Mouse (Mus musculus) brown adipose tissue, adult 24 weeks (tissue): Measurements from ENCODE around the gene Gjc3. TPM values are rescaled to one million over a fixed set of nuclear protein-coding genes. Genes with fewer than 3 reads are reported as not detected.
"Not testable (repeated sequence)": the region's sequence is repeated elsewhere in the genome, so short reads cannot be mapped to it uniquely, and the experiment has no call there.

ENCODE experiments used
- H3K27ac ChIP-seq: fragments of 200-500 bp; replicated peaks from 2 replicates; pipeline ENCODE4 v1.5.1; 2012; ENCODE audit warnings: low read depth, mild to moderate bottlenecking, low read length
- H3K4me1 ChIP-seq: fragments of 200-500 bp; 2 replicates; pipeline ENCODE4 v1.6.1; 2012; ENCODE audit warnings: low read length, mixed read lengths; ENCODE audit not compliant: control insufficient read depth, insufficient read depth, insufficient read length
- H3K4me3 ChIP-seq: fragments of 200-500 bp; 2 replicates; pipeline ENCODE4 v1.5.1; 2012; ENCODE audit warnings: low read depth, mild to moderate bottlenecking, low read length, moderate library complexity; ENCODE audit not compliant: insufficient read depth
- polyA plus RNA-seq: library from polyadenylated mRNA; stranded (reverse); fragments of >200 nt; gene quantifications from 2 replicates; pipeline ENCODE4 v1.2.4, GENCODE M21; 2012; ENCODE audit not compliant: missing spikeins, insufficient read depth, insufficient read length

The Gjc3 gene
- polyA plus RNA-seq, 1 experiment = 0.24 TPM

GRCm38 (mm10) chr5:137937238-137937637, 25.7 kb downstream of the Gjc3 start:
- Histone ChIP-seq H3K4me1 (no peaks in the 10 kb centered on the region), H3K4me3 (no peak overlapping the region)

GRCm38 (mm10) chr5:137936486-137936885, 26.4 kb downstream of the Gjc3 start:
- Histone ChIP-seq H3K4me3 (no peak overlapping the region), H3K27ac (no peak overlapping the region), H3K4me1 (no peaks in the 10 kb centered on the region)

More at GRCm38 (mm10) chr5:137937238-137937637, 25.7 kb downstream of the Gjc3 start:
- no peak overlapping the region for H3K27ac ChIP-seq

- not testable (repeated sequence) for H3K4me1 ChIP-seq, H3K4me3 ChIP-seq
Observed at GRCm38 (mm10) chr5:137933934-137934333, 29.0 kb downstream of the Gjc3 start.

GRCm38 (mm10) chr5:137928439-137928838, 34.5 kb downstream of the Gjc3 start:
- Histone ChIP-seq H3K4me1 (no peaks in the 10 kb centered on the region), H3K27ac (no peak overlapping the region), H3K4me3 (no peak overlapping the region)

More at GRCm38 (mm10) chr5:137933934-137934333, 29.0 kb downstream of the Gjc3 start:
- not testable (repeated sequence) for H3K27ac ChIP-seq

GRCm38 (mm10) chr5:137922171-137922570, 40.7 kb downstream of the Gjc3 start:
- Histone ChIP-seq H3K4me1 (no peaks in the 10 kb centered on the region), H3K4me3 (no peak overlapping the region), H3K27ac (no peak overlapping the region)

- no peak within 1 kb of the TSS for H3K27ac ChIP-seq
- H3K4me3 ChIP-seq = no peak within 1 kb of the TSS
- H3K4me1 ChIP-seq = no peaks in the 10 kb centered on the region
Observed at GRCm38 (mm10) chr5:137921532-137921931, 41.4 kb downstream of the Gjc3 start, which contains the start of gene Cyp3a13. Cyp3a13 (minus strand) TSS chr5:137921619.

- H3K27ac ChIP-seq = no peak overlapping the region
- H3K4me1 ChIP-seq = no peaks in the 10 kb centered on the region
- H3K4me3 ChIP-seq = no peak overlapping the region
Observed at GRCm38 (mm10) chr5:137915550-137915949, 47.3 kb downstream of the Gjc3 start.

- Histone ChIP-seq H3K27ac (no peak overlapping the region), H3K4me1 (no peaks in the 10 kb centered on the region), H3K4me3 (no peak overlapping the region)
Observed at GRCm38 (mm10) chr5:137914508-137914907, 48.4 kb downstream of the Gjc3 start.

- no peak overlapping the region for H3K27ac ChIP-seq
- H3K4me3 ChIP-seq = no peak overlapping the region
- H3K4me1 ChIP-seq = no peaks in the 10 kb centered on the region
Observed at GRCm38 (mm10) chr5:137909564-137910262, 53.2 kb downstream of the Gjc3 start.

Other genes with a start within 250 kb of the Gjc3 start
- gene Nyap1, start 221.5 kb downstream of the Gjc3 start, polyA plus RNA-seq = not detected in 2 replicates
- gene Tsc22d4, start 217.4 kb downstream of the Gjc3 start, polyA plus RNA-seq = 21.4 and 24.0 TPM in 2 replicates
- gene Ppp1r35, start 184.2 kb downstream of the Gjc3 start, polyA plus RNA-seq = 15.1 and 15.4 TPM in 2 replicates
- 14.3 and 21.2 TPM in 2 replicates for gene Mepce, start 175.4 kb downstream of the Gjc3 start, polyA plus RNA-seq
- gene Zcwpw1, start 175.3 kb downstream of the Gjc3 start, polyA plus RNA-seq = 2.9 and 4.9 TPM in 2 replicates
- 1.3 TPM in 1 of 2 replicates, not detected in the other for gene Pilra, start 126.8 kb downstream of the Gjc3 start, polyA plus RNA-seq
- 1.0 and 1.4 TPM in 2 replicates for gene Pilrb1, start 105.0 kb downstream of the Gjc3 start, polyA plus RNA-seq
- 2.5 and 5.5 TPM in 2 replicates for gene Pilrb2, start 91.3 kb downstream of the Gjc3 start, polyA plus RNA-seq
- gene Cyp3a13, start 41.5 kb downstream of the Gjc3 start, polyA plus RNA-seq = not detected in 2 replicates
- 2.9 TPM in 1 of 2 replicates, not detected in the other for gene Azgp1, start 18.4 kb upstream of the Gjc3 start, polyA plus RNA-seq
- not detected in 2 replicates for gene Smok3a, start 58.2 kb upstream of the Gjc3 start, polyA plus RNA-seq
- gene Smok3b, start 58.3 kb upstream of the Gjc3 start, polyA plus RNA-seq = not detected in 2 replicates
- not detected in 2 replicates for gene Smok3c, start 90.1 kb upstream of the Gjc3 start, polyA plus RNA-seq
- gene Zkscan1, start 122.0 kb upstream of the Gjc3 start, polyA plus RNA-seq = 7.2 and 9.4 TPM in 2 replicates
- gene Zscan21, start 153.8 kb upstream of the Gjc3 start, polyA plus RNA-seq = 7.5 and 10.5 TPM in 2 replicates
- 6.6 and 6.8 TPM in 2 replicates for gene Zfp113, start 192.6 kb upstream of the Gjc3 start, polyA plus RNA-seq
- 150 and 170 TPM in 2 replicates for gene Cops6, start 198.0 kb upstream of the Gjc3 start, polyA plus RNA-seq
- 12.0 and 12.4 TPM in 2 replicates for gene Ap4m1, start 208.9 kb upstream of the Gjc3 start, polyA plus RNA-seq
- 8.5 and 10.4 TPM in 2 replicates for gene Mcm7, start 209.3 kb upstream of the Gjc3 start, polyA plus RNA-seq
- gene Taf6, start 224.4 kb upstream of the Gjc3 start, polyA plus RNA-seq = 18.0 and 22.4 TPM in 2 replicates
- 8.0 and 11.0 TPM in 2 replicates for gene Cnpy4, start 224.4 kb upstream of the Gjc3 start, polyA plus RNA-seq
- 4.6 and 5.8 TPM in 2 replicates for gene Mblac1, start 231.2 kb upstream of the Gjc3 start, polyA plus RNA-seq